Mouse (Mus musculus): ENCODE results near the gene Gm10718. TPM values are rescaled to one million over a fixed set of nuclear protein-coding genes. Genes with fewer than 3 reads are reported as not detected.
"Not testable (repeated sequence)": the region's sequence is repeated elsewhere in the genome, so short reads cannot be mapped to it uniquely, and the experiment has no call there.

Gm10718 gene
- total RNA-seq, 2 experiments from 2014 or later, result not detected

DNA sequence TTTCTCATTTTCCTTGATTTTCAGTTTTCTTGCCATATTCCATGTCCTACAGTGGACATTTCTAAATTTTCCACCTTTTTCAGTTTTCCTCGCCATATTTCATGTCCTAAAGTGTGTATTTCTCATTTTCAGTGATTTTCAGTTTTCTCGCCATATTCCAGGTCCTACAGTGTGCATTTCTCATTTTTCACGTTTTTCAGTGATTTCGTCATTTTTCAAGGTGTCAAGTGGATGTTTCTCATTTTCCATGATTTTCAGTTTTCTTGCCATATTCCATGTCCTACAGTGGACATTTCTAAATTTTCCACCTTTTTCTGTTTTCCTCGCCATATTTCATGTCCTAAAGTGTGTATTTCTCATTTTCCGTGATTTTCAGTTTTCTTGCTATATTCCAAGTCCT lies 2.3 kb downstream of the Gm10718 start:
- DNase-seq, result peak; percentile 54

DNA sequence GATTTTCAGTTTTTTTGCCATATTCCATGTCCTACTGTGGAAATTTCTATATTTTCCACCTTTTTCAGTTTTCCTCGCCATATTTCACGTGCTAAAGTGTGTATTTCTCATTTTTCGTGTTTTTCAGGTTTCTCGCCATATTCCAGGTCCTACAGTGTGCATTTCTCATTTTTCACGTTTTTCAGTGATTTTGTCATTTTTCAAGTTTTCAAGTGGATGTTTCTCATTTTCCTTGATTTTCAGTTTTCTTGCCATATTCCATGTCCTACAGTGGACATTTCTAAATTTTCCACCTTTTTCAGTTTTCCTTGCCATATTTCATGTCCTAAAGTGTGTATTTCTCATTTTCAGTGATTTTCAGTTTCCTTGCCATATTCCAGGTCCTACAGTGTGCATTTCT lies 2.8 kb downstream of the Gm10718 start:
- DNase-seq, result not testable (repeated sequence)

DNA sequence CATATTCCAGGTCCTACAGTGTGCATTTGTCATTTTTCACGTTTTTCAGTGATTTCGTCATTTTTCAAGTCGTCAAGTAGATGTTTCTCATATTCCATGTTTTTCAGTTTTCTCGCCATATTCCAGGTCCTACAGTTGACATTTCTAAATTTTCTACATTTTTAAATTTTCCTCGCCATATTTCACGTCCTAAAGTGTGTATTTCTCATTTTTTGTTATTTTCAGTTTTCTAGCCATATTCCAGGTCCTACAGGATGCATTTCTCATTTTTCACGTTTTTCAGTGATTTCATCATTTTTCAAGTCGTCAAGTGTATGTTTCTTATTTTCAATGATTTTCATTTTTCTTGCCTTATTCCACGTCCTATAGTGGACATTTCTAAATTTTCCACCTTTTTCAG lies 3.4 kb downstream of the Gm10718 start:
- DNase-seq, result not testable (repeated sequence)

DNA sequence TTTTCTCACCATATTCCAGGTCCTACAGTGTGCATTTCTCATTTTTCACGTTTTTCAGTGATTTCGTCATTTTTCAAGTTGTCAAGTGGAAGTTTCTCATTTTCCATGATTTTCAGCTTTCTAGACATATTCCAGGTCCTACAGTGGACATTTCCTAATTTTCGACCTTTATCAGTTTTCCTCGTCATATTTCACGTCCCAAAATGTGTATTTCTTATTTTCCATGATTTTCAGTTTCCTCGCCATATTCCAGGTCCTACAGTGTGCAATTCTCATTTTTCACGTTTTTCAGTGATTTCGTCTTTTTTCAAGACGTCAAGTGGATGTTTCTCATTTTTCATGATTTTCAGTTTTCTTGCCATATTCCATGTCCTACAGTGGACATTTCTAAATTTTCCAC lies 3.9 kb downstream of the Gm10718 start:
- DNase-seq, result not testable (repeated sequence)

DNA sequence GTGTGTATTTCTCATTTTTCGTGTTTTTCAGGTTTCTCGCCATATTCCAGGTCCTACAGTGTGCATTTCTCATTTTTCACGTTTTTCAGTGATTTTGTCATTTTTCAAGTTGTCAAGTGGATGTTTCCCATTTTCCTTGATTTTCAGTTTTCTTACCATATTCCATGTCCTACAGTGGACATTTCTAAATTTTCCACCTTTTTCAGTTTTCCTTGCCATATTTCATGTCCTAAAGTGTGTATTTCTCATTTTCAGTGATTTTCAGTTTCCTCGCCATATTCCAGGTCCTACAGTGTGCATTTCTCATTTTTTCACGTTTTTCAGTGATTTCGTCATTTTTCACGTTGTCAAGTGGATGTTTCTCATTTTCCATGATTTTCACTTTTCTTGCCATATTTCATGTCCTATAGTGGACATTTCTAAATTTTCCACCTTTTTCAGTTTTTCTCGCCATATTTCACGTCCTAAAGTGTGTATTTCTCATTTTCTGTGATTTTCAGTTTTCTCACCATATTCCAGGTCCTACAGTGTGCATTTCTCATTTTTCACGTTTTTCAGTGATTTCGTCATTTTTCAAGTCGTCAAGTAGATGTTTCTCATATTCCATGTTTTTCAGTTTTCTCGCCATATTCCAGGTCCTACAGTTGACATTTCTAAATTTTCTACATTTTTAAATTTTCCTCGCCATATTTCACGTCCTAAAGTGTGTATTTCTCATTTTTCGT lies 6.1 kb downstream of the Gm10718 start:
- DNase-seq, result not testable (repeated sequence)

DNA sequence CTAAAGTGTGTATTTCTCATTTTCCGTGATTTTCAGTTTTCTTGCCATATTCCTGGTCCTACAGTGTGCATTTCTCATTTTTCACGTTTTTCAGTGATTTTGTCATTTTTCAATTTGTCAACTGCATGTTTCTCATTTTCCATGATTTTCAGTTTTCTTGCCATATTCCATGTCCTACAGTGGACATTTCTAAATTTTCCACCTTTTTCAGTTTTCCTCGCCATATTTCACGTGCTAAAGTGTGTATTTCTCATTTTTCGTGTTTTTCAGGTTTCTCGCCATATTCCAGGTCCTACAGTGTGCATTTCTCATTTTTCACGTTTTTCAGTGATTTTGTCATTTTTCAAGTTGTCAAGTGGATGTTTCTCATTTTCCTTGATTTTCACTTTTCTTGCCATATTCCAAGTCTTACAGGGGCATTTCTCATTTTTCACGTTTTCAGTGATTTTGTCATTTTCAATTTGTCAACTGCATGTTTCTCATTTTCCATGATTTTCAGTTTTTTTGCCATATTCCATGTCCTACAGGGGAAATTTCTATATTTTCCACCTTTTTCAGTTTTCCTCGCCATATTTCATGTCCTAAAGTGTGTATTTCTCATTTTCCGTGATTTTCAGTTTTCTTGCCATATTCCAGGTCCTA lies 7.5 kb downstream of the Gm10718 start:
- DNase-seq, result not testable (repeated sequence)

DNA sequence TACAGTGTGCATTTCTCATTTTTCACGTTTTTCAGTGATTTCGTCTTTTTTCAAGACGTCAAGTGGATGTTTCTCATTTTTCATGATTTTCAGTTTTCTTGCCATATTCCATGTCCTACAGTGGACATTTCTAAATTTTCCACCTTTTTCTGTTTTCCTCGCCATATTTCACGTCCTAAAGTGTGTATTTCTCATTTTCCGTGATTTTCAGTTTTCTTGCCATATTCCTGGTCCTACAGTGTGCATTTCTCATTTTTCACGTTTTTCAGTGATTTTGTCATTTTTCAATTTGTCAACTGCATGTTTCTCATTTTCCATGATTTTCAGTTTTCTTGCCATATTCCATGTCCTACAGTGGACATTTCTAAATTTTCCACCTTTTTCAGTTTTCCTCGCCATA lies 11.0 kb downstream of the Gm10718 start, which contains the start of gene Gm17535:
Gene Gm17535 (plus strand): TSS at position 301 of the 400 bp plus-strand sequence.
- DNase-seq, result not testable (repeated sequence)

DNA sequence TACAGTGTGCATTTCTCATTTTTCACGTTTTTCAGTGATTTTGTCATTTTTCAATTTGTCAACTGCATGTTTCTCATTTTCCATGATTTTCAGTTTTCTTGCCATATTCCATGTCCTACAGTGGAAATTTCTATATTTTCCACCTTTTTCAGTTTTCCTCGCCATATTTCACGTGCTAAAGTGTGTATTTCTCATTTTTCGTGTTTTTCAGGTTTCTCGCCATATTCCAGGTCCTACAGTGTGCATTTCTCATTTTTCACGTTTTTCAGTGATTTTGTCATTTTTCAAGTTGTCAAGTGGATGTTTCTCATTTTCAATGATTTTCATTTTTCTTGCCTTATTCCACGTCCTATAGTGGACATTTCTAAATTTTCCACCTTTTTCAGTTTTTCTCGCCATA lies 13.2 kb downstream of the Gm10718 start, which contains the start of gene Gm10715:
Gene Gm10715 (plus strand): TSS at position 301 of the 400 bp plus-strand sequence.
- not testable (repeated sequence) for DNase-seq

DNA sequence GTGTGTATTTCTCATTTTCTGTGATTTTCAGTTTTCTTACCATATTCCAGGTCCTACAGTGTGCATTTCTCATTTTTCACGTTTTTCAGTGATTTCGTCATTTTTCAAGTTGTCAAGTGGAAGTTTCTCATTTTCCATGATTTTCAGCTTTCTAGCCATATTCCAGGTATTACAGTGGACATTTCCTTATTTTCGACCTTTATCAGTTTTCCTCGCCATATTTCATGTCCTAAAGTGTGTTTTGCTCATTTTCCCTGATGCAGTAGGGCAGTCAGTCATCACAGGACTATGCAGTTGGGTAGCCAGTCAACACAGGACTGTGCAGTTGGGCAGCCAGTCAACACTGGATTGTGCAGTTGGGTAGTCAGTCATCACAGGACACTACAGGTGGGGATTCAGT lies 14.8 kb downstream of the Gm10718 start:
- DNase-seq, result not testable (repeated sequence)

Small RNAs within 50 kb of the gene (microRNA-seq; reads per million reads assigned to microRNA genes)
- 0 to 0.26 reads per million in 2 experiments for gene Mir101c (ENCODE audit: borderline replicate concordance in 2 of 2)

Other genes starting within 250 kb of the Gm10718 start
- not detected for gene Gm10722, start 22.6 kb upstream of the Gm10718 start, total RNA-seq (2021)
- gene Gm11168, start 20.2 kb upstream of the Gm10718 start, total RNA-seq (2021), result not detected
- gene Gm10721, start 10.4 kb upstream of the Gm10718 start, total RNA-seq (2021), result not detected
- gene Gm10720, start 7.9 kb upstream of the Gm10718 start, total RNA-seq (2021), result not detected
- not detected for gene Gm10719, start 6.1 kb upstream of the Gm10718 start, total RNA-seq (2021)
- not detected for gene Gm10717, start 1.9 kb downstream of the Gm10718 start, total RNA-seq (2021)
- gene Gm17535, start 11.1 kb downstream of the Gm10718 start, total RNA-seq (2021), result not detected
- gene Gm10715, start 13.3 kb downstream of the Gm10718 start, total RNA-seq (2021), result not detected